Mouse (Mus musculus) T-helper 2 cell (primary cell): ENCODE measurements around the gene Hnrnpa0.
"Not testable (repeated sequence)": the region's sequence is repeated elsewhere in the genome, so short reads cannot be mapped to it uniquely, and the experiment has no call there.

ENCODE experiments used
- in situ Hi-C: fragments of 300-600 bp; cut with MboI, MseI; formaldehyde crosslinking; loops from one replicate; pipeline ENCODE4 v1.15.1; 2025; ENCODE audit warnings: high pct_unique_total_duplicates

The Hnrnpa0 gene

GRCm38 (mm10) chr13:58128396-58128767, at the start of gene Hnrnpa0:
TSS of gene Hnrnpa0 (minus strand) at chr13:58128556.
- in situ Hi-C loops = no loop called here

GRCm38 (mm10) chr13:58177511-58178208, 49.3 kb upstream of the Hnrnpa0 start:
- in situ Hi-C loops = no loop called here

- in situ Hi-C loops = no loop called here
Measured at GRCm38 (mm10) chr13:58176105-58176504, 47.7 kb upstream of the Hnrnpa0 start.

- in situ Hi-C loops = loop anchor here (10.0 kb wide), 1 partner anchor 387 kb away; no protein-coding TSS in a partner anchor
Measured at GRCm38 (mm10) chr13:58168119-58168518, 39.8 kb upstream of the Hnrnpa0 start.

GRCm38 (mm10) chr13:58163343-58163742, 35.0 kb upstream of the Hnrnpa0 start:
- in situ Hi-C loops = loop anchor here (10.0 kb wide), 1 partner anchor 391 kb away; no protein-coding TSS in a partner anchor

- in situ Hi-C loops = loop anchor here (10.0 kb wide), 1 partner anchor 394 kb away; no protein-coding TSS in a partner anchor
Measured at GRCm38 (mm10) chr13:58160761-58161160, 32.4 kb upstream of the Hnrnpa0 start.

- in situ Hi-C loops = loop anchor here (5.0 to 10.0 kb wide), 2 partner anchors 116 to 224 kb away; partner anchors contain the start of gene Gkap1
Measured at GRCm38 (mm10) chr13:58158099-58158912, 29.9 kb upstream of the Hnrnpa0 start.

- in situ Hi-C loops = loop anchor here (5.0 to 10.0 kb wide), 2 partner anchors 117 to 225 kb away; partner anchors contain the start of gene Gkap1
Measured at GRCm38 (mm10) chr13:58157447-58158098, 29.2 kb upstream of the Hnrnpa0 start, which contains the start of gene Idnk. TSS of gene Idnk (plus strand) at chr13:58157649.

GRCm38 (mm10) chr13:58157036-58157435, 28.7 kb upstream of the Hnrnpa0 start:
- in situ Hi-C loops = loop anchor here (5.0 to 10.0 kb wide), 2 partner anchors 118 to 225 kb away; partner anchors contain the start of gene Gkap1

- in situ Hi-C loops = loop anchor here (5.0 to 10.0 kb wide), 2 partner anchors 119 to 226 kb away; partner anchors contain the start of gene Gkap1
Measured at GRCm38 (mm10) chr13:58156031-58156430, 27.7 kb upstream of the Hnrnpa0 start.

GRCm38 (mm10) chr13:58150442-58150841, 22.1 kb upstream of the Hnrnpa0 start:
- in situ Hi-C loops = loop anchor here (10.0 kb wide), 1 partner anchor 124 kb away; the partner anchor contains the start of gene Gkap1

- in situ Hi-C loops = loop anchor here (10.0 kb wide), 1 partner anchor 125 kb away; the partner anchor contains the start of gene Gkap1
Measured at GRCm38 (mm10) chr13:58149629-58150028, 21.3 kb upstream of the Hnrnpa0 start.

- in situ Hi-C loops = no loop called here
Measured at GRCm38 (mm10) chr13:58149033-58149558, 20.7 kb upstream of the Hnrnpa0 start.

GRCm38 (mm10) chr13:58148256-58148831, 20.0 kb upstream of the Hnrnpa0 start:
- in situ Hi-C loops = no loop called here

GRCm38 (mm10) chr13:58147760-58148159, 19.4 kb upstream of the Hnrnpa0 start:
- in situ Hi-C loops = no loop called here

GRCm38 (mm10) chr13:58146603-58147002, 18.2 kb upstream of the Hnrnpa0 start:
- in situ Hi-C loops = not testable (repeated sequence)

GRCm38 (mm10) chr13:58131692-58132091, 3.3 kb upstream of the Hnrnpa0 start:
- in situ Hi-C loops = loop anchor here (10.0 kb wide), 1 partner anchor 233 kb away; no protein-coding TSS in a partner anchor

- in situ Hi-C loops = loop anchor here (10.0 kb wide), 1 partner anchor 235 kb away; no protein-coding TSS in a partner anchor
Measured at GRCm38 (mm10) chr13:58129687-58130246, 1.4 kb upstream of the Hnrnpa0 start.

- in situ Hi-C loops = no loop called here
Measured at GRCm38 (mm10) chr13:58128768-58129671, 664 bp upstream of the Hnrnpa0 start.
